Mouse (Mus musculus) midbrain, postnatal 0 days (tissue): ENCODE measurements around the gene Smc1b. TPM values are rescaled to one million over a fixed set of nuclear protein-coding genes. Genes with fewer than 3 reads are reported as not detected.

ENCODE experiments used
- ATAC-seq: fragments of 200-750 bp; cut with Nextera tagmentation; 2 replicates; pipeline ENCODE4 v1.8.0; 2017; ENCODE audit warnings: moderate number of reproducible peaks, mild to moderate bottlenecking, moderate TSS enrichment, moderate library complexity; ENCODE audit not compliant: low FRiP score
- DNase-seq: peaks from one replicate; pipeline ENCODE4 v3.0.0-alpha.2; 2015; ENCODE audit warnings: low spot score
- H3K27ac ChIP-seq: fragments of 300-500 bp; sonication (generic); 2 replicates; pipeline ENCODE4 v1.5.1; 2014; ENCODE audit warnings: low read depth, mild to moderate bottlenecking, low read length, mixed read lengths
- H3K27me3 ChIP-seq: fragments of 300-500 bp; sonication (generic); 2 replicates; pipeline ENCODE4 v1.6.1; 2014; ENCODE audit warnings: low read length, control low read depth, mixed read lengths; ENCODE audit not compliant: insufficient read depth
- H3K36me3 ChIP-seq: fragments of 300-500 bp; sonication (generic); 2 replicates; pipeline ENCODE4 v1.6.1; 2014; ENCODE audit warnings: low read length, control low read depth, mixed read lengths; ENCODE audit not compliant: insufficient read depth
- H3K4me1 ChIP-seq: fragments of 300-500 bp; sonication (generic); 2 replicates; pipeline ENCODE4 v1.6.1; 2014; ENCODE audit warnings: mild to moderate bottlenecking, control low read depth, antibody characterized with exemption, low read length, mixed read lengths; ENCODE audit not compliant: insufficient read depth
- H3K4me2 ChIP-seq: fragments of 300-500 bp; sonication (generic); 2 replicates; pipeline ENCODE4 v1.6.1; 2014; ENCODE audit warnings: low read depth, mild to moderate bottlenecking, low read length, mixed read lengths; ENCODE audit not compliant: poor library complexity, severe bottlenecking
- H3K4me3 ChIP-seq: fragments of 300-500 bp; sonication (generic); 2 replicates; pipeline ENCODE4 v1.5.1; 2014; ENCODE audit warnings: low read depth, mild to moderate bottlenecking, low read length, moderate library complexity
- H3K9ac ChIP-seq: fragments of 300-500 bp; sonication (generic); replicated peaks from 2 replicates; pipeline ENCODE4 v1.6.1; 2014; ENCODE audit warnings: mild to moderate bottlenecking, low read length, moderate library complexity, mixed read lengths; ENCODE audit not compliant: poor library complexity, severe bottlenecking
- H3K9me3 ChIP-seq: fragments of 300-500 bp; sonication (generic); 2 replicates; pipeline ENCODE4 v1.6.1; 2016; ENCODE audit warnings: low read length, control low read depth
- CTCF ChIP-seq: IDR thresholded peaks from 2 replicates; pipeline ENCODE4 v1.5.1; 2016; ENCODE audit warnings: antibody characterized with exemption, mild to moderate bottlenecking
- WGBS: fragments of 180-500 bp; shearing (Covaris S2); extraction: QIAGEN DNeasy Blood & Tissue Kit; methylation state at CpG from one replicate; pipeline ENCODE4 v1.1.7; 2014; 5-methylcytosine and 5-hydroxymethylcytosine counted together
- polyA plus RNA-seq: library from polyadenylated mRNA; unstranded; fragments of >200 nt; fragmentation: Nextera tagmentation; extraction: Ambion mirVana; gene quantifications from 2 replicates; pipeline ENCODE4 v1.2.1, GENCODE M21; 2015
- total RNA-seq: library from RNA; depleted of rRNA; stranded (reverse); fragments of >200 nt; gene quantifications from 2 replicates; pipeline ENCODE4 v1.2.3, GENCODE M21; 2014

The Smc1b gene
- total and polyA plus RNA-seq, 2 experiments from 2014 or later: 0.39 to 0.60 TPM

- WGBS: 93% methylated on average over 1 of the region's 1 CpGs
- no peak for ATAC-seq
These were observed 12.0 kb upstream of the Smc1b start for GRCm38 (mm10) chr15:85143747-85144146.

GRCm38 (mm10) chr15:85143161-85143560 lies 11.4 kb upstream of the Smc1b start:
- 86% methylated on average over 11 of the region's 11 CpGs for WGBS
- H3K27me3 ChIP-seq: no peaks in the 10 kb centered on the region
- DNase-seq (no peak), ATAC-seq (no peak)
- H3K4me3 ChIP-seq: no peak overlapping the region
- H3K36me3 ChIP-seq: no peaks in the 10 kb centered on the region
- no peaks in the 10 kb centered on the region for H3K4me1 ChIP-seq
- no peak overlapping the region for H3K27ac ChIP-seq
- no peaks in the 10 kb centered on the region for H3K9me3 ChIP-seq
- no peak overlapping the region for H3K9ac ChIP-seq
- H3K4me2 ChIP-seq: no peak overlapping the region
- no peak for TF ChIP-seq CTCF

More at GRCm38 (mm10) chr15:85143747-85144146, 12.0 kb upstream of the Smc1b start:
- Histone ChIP-seq H3K4me2 (no peak overlapping the region), H3K36me3 (no peaks in the 10 kb centered on the region), H3K27me3 (no peaks in the 10 kb centered on the region), H3K9ac (no peak overlapping the region), H3K4me3 (no peak overlapping the region), H3K9me3 (no peaks in the 10 kb centered on the region), H3K4me1 (no peaks in the 10 kb centered on the region), H3K27ac (no peak overlapping the region)
- peak; percentile 33 for TF ChIP-seq CTCF
- no peak for DNase-seq

- Histone ChIP-seq H3K27me3 (no peaks in the 10 kb centered on the region), H3K36me3 (no peaks in the 10 kb centered on the region), H3K9ac (no peak overlapping the region), H3K9me3 (no peaks in the 10 kb centered on the region), H3K4me3 (no peak overlapping the region), H3K4me2 (no peak overlapping the region), H3K27ac (no peak overlapping the region), H3K4me1 (no peaks in the 10 kb centered on the region)
- DNase-seq: no peak
- WGBS: 66% methylated on average over 2 of the region's 2 CpGs
- ATAC-seq: no peak
- TF ChIP-seq CTCF: no peak
These were observed 10.7 kb upstream of the Smc1b start for GRCm38 (mm10) chr15:85142441-85142840.

- ATAC-seq: no peak
- Histone ChIP-seq H3K4me1 (no peaks in the 10 kb centered on the region), H3K9me3 (no peaks in the 10 kb centered on the region), H3K4me3 (no peak overlapping the region), H3K27me3 (no peaks in the 10 kb centered on the region), H3K4me2 (no peak overlapping the region), H3K36me3 (no peaks in the 10 kb centered on the region), H3K27ac (no peak overlapping the region), H3K9ac (no peak overlapping the region)
- no peak for TF ChIP-seq CTCF
- no peak for DNase-seq
- 90% methylated on average over 10 of the region's 10 CpGs for WGBS
These were observed 9.5 kb upstream of the Smc1b start for GRCm38 (mm10) chr15:85141290-85141689.

GRCm38 (mm10) chr15:85135143-85135542 lies 3.4 kb upstream of the Smc1b start:
- no peak for TF ChIP-seq CTCF
- 33% methylated on average over 9 of the region's 9 CpGs for WGBS
- no peak for ATAC-seq
- Histone ChIP-seq H3K9me3 (no peaks in the 10 kb centered on the region), H3K4me3 (no peak overlapping the region), H3K4me2 (no peak overlapping the region), H3K9ac (no peak overlapping the region), H3K27me3 (no peaks in the 10 kb centered on the region), H3K36me3 (no peaks in the 10 kb centered on the region), H3K4me1 (0 out of 2 replicates have a peak, but pooled peaks cover 4% of the 10 kb centered on the region), H3K27ac (no peak overlapping the region)
- DNase-seq: no peak

GRCm38 (mm10) chr15:85132193-85132520 lies 393 bp upstream of the Smc1b start:
- TF ChIP-seq CTCF: no peak
- H3K4me2 ChIP-seq: peak overlapping the region; percentile 60
- no peaks in the 10 kb centered on the region for H3K27me3 ChIP-seq
- no peak for ATAC-seq
- no peaks in the 10 kb centered on the region for H3K36me3 ChIP-seq
- DNase-seq: no peak
- no peak overlapping the region for H3K27ac ChIP-seq
- H3K9ac ChIP-seq: no peak overlapping the region
- H3K4me3 ChIP-seq: peak overlapping the region; percentile 35
- WGBS: 18% methylated on average over 10 of the region's 10 CpGs
- H3K9me3 ChIP-seq: no peaks in the 10 kb centered on the region
- 0 out of 2 replicates have a peak, but pooled peaks cover 4% of the 10 kb centered on the region for H3K4me1 ChIP-seq
